Mouse (Mus musculus) gonadal fat pad, adult 2 months (tissue): ENCODE results near the gene Jak1. TPM values are rescaled to one million over a fixed set of nuclear protein-coding genes. Genes with fewer than 3 reads are reported as not detected.

ENCODE experiments used
- DNase-seq: peaks from one replicate; pipeline ENCODE4 v3.0.0-alpha.2; 2012; ENCODE audit warnings: low read depth
- polyA plus RNA-seq: library from polyadenylated mRNA; depleted of rRNA; stranded (reverse); fragments of >200 nt; gene quantifications from 2 replicates; pipeline ENCODE4 v1.2.3, GENCODE M21; 2012

Jak1 gene
- polyA plus RNA-seq, 1 experiment: 49.4 TPM

- no peak for DNase-seq
These were observed 25.5 kb downstream of the Jak1 start for GRCm38 (mm10) chr4:101239313-101240162.

- no peak for DNase-seq
These were observed 26.5 kb downstream of the Jak1 start for GRCm38 (mm10) chr4:101238589-101238988.

GRCm38 (mm10) chr4:101236797-101237196 is 28.3 kb downstream of the Jak1 start:
- DNase-seq: no peak

GRCm38 (mm10) chr4:101235964-101236363 is 29.1 kb downstream of the Jak1 start:
- DNase-seq: no peak

- no peak for DNase-seq
These were observed 30.3 kb downstream of the Jak1 start for GRCm38 (mm10) chr4:101234753-101235152.

GRCm38 (mm10) chr4:101234332-101234731 is 30.8 kb downstream of the Jak1 start:
- DNase-seq: peak; percentile 28

- DNase-seq: peak; percentile 38
These were observed 34.5 kb downstream of the Jak1 start for GRCm38 (mm10) chr4:101230621-101231020.

- DNase-seq: peak; percentile 30
These were observed 37.7 kb downstream of the Jak1 start for GRCm38 (mm10) chr4:101227398-101227797.

- DNase-seq: no peak
These were observed 39.1 kb downstream of the Jak1 start for GRCm38 (mm10) chr4:101225984-101226383.

- no peak for DNase-seq
These were observed 44.1 kb downstream of the Jak1 start for GRCm38 (mm10) chr4:101220946-101221345.

- DNase-seq: no peak
These were observed 45.2 kb downstream of the Jak1 start for GRCm38 (mm10) chr4:101219839-101220238.

- no peak for DNase-seq
These were observed 48.0 kb downstream of the Jak1 start for GRCm38 (mm10) chr4:101217026-101217540.

GRCm38 (mm10) chr4:101216286-101216685 is 48.8 kb downstream of the Jak1 start:
- DNase-seq: no peak

- DNase-seq: no peak
These were observed 51.6 kb downstream of the Jak1 start for GRCm38 (mm10) chr4:101213477-101213876.

GRCm38 (mm10) chr4:101207492-101207891 is 57.6 kb downstream of the Jak1 start:
- DNase-seq: no peak

GRCm38 (mm10) chr4:101203518-101203917 is 61.6 kb downstream of the Jak1 start:
- no peak for DNase-seq

GRCm38 (mm10) chr4:101202626-101203025 is 62.5 kb downstream of the Jak1 start:
- DNase-seq: no peak

GRCm38 (mm10) chr4:101199433-101200081 is 65.5 kb downstream of the Jak1 start:
- DNase-seq: no peak

GRCm38 (mm10) chr4:101198333-101198732 is 66.7 kb downstream of the Jak1 start:
- DNase-seq: peak; percentile 46

GRCm38 (mm10) chr4:101197421-101198170 is 67.5 kb downstream of the Jak1 start:
- DNase-seq: no peak

GRCm38 (mm10) chr4:101196407-101196806 is 68.7 kb downstream of the Jak1 start:
- DNase-seq: no peak

- DNase-seq: no peak
These were observed 70.9 kb downstream of the Jak1 start for GRCm38 (mm10) chr4:101194170-101194569.
